Mouse (Mus musculus) liver, embryonic 14.5 days (tissue): ENCODE measurements around the gene Gm21969.

Experiments used
- CTCF ChIP-seq: IDR thresholded peaks from 2 replicates; pipeline ENCODE4 v1.5.1; 2016; ENCODE audit warnings: antibody characterized with exemption, low read depth, control low read depth
- EP300 ChIP-seq: IDR thresholded peaks from 2 replicates; pipeline ENCODE4 v1.6.1; 2016; ENCODE audit warnings: antibody characterized with exemption, low read depth

- TF ChIP-seq EP300 = no peak
- TF ChIP-seq CTCF = no peak
Measured at GRCm38 (mm10) chr4:139710467-139711334, 107.7 kb downstream of the Gm21969 start.
